Mouse (Mus musculus) erythroblast, embryonic 14.5 days (primary cell): ENCODE data around the gene Klk1.
"Not testable (repeated sequence)": the region's sequence is repeated elsewhere in the genome, so short reads cannot be mapped to it uniquely, and the experiment has no call there.

Experiments used
- GATA1 ChIP-seq: IDR thresholded peaks from 2 replicates; pipeline ENCODE4 v1.6.1; 2012; ENCODE audit warnings: low read length, inconsistent platforms, mixed read lengths
- TAL1 ChIP-seq: IDR thresholded peaks from 3 replicates; pipeline ENCODE4 v1.6.1; 2012; ENCODE audit warnings: low read length, inconsistent platforms, mixed read lengths

DNA sequence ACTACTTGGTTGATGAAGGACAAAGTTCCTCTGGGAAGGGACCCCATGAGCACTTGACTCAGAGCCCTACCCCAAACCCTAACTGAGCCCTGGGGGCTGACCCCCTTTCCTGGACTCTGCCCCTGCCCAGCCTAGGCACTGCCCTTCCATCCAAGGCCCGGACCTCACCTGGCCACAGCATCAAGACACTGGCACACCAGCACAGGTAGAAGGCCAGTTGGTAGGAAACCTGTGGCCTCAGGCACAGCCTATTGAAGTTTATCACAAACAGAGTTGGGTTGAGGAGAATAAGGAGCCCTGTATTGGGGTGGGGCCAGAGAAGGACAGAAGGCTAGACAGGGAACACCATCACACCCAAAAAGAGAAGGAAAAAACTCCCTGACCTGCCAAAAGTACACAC, 31.7 kb upstream of the Klk1 start:
- not testable (repeated sequence) for TF ChIP-seq GATA1, TAL1
